Mouse (Mus musculus) heart, adult 2 months (tissue): ENCODE results near the gene Cttnbp2nl. TPM values are rescaled to one million over a fixed set of nuclear protein-coding genes. Genes with fewer than 3 reads are reported as not detected.

Experiments used
- DNase-seq, 2 experiments: peaks; one replicate each; pipeline ENCODE4 v3.0.0; 2021
- H3K27ac ChIP-seq: fragments of 200-600 bp; 2 replicates; pipeline ENCODE4 v1.8.1; 2022
- H3K27me3 ChIP-seq: fragments of 200-500 bp; 2 replicates; pipeline ENCODE4 v1.6.1; 2012; ENCODE audit warnings: mild to moderate bottlenecking, low read length, inconsistent platforms, mixed read lengths; ENCODE audit not compliant: control insufficient read depth, insufficient read depth
- H3K36me3 ChIP-seq: fragments of 200-500 bp; 2 replicates; pipeline ENCODE4 v1.6.1; 2012; ENCODE audit warnings: low read length, inconsistent platforms; ENCODE audit not compliant: control insufficient read depth, insufficient read depth
- H3K4me1 ChIP-seq: fragments of 200-500 bp; 2 replicates; pipeline ENCODE4 v1.6.1; 2011; ENCODE audit warnings: low read length; ENCODE audit not compliant: control insufficient read depth, insufficient read depth
- H3K4me3 ChIP-seq: fragments of 200-600 bp; 2 replicates; pipeline ENCODE4 v1.8.1; 2022
- H3K79me2 ChIP-seq: fragments of 200-500 bp; replicated peaks from 2 replicates; pipeline ENCODE4 v1.6.1; 2012; ENCODE audit warnings: mild to moderate bottlenecking, inconsistent platforms, low read length, moderate library complexity, mixed read lengths; ENCODE audit not compliant: control insufficient read depth, insufficient read depth
- H3K9ac ChIP-seq: fragments of 200-500 bp; 2 replicates; pipeline ENCODE4 v1.6.1; 2012; ENCODE audit warnings: low read depth, mild to moderate bottlenecking, control low read depth, inconsistent platforms, low read length, mixed read lengths
- CTCF ChIP-seq: fragments of 200-600 bp; IDR thresholded peaks from 2 replicates; pipeline ENCODE4 v1.8.1; 2022; ENCODE audit warnings: antibody characterized with exemption, mild to moderate bottlenecking, moderate library complexity
- EP300 ChIP-seq: fragments of 200-500 bp; IDR thresholded peaks from 2 replicates; pipeline ENCODE4 v1.6.1; 2011; ENCODE audit warnings: low read depth, low read length, control low read depth; ENCODE audit not compliant: insufficient read depth
- POLR2A ChIP-seq: fragments of 200-500 bp; IDR thresholded peaks from 2 replicates; pipeline ENCODE4 v1.6.1; 2011; ENCODE audit warnings: mild to moderate bottlenecking, low read depth, low read length, control low read depth; ENCODE audit not compliant: insufficient read depth
- WGBS: fragments of 180-500 bp; shearing (Covaris S2); methylation state at CpG from one replicate; pipeline ENCODE4 v1.1.7; 2018; 5-methylcytosine and 5-hydroxymethylcytosine counted together
- intact Hi-C: fragments of 180-260 bp; cut with DNase I; formaldehyde crosslinking; loops from one replicate; pipeline ENCODE4 v1.15.1; 2025
- polyA plus RNA-seq: library from polyadenylated mRNA; depleted of rRNA; stranded (reverse); fragments of >200 nt; gene quantifications from 2 replicates; pipeline ENCODE4 v1.2.3, GENCODE M21; 2012
- total RNA-seq, 2 experiments: library from RNA; stranded (reverse); gene quantifications; 2 replicates each; pipeline ENCODE4 v1.2.3; 2021

Gene Cttnbp2nl
- total and polyA plus RNA-seq, 3 experiments = 4.1 to 20.9 (median 15.3) TPM

GRCm38 (mm10) chr3:104991703-104992102 is 61.2 kb downstream of the Cttnbp2nl start:
- WGBS = 58% methylated on average over 5 of the region's 5 CpGs
- DNase-seq = peak in 1 of 2 experiments; percentile 26
- intact Hi-C loops = loop anchor here (1.0 to 5.0 kb wide), 2 partner anchors 67 to 279 kb away; no protein-coding TSS in a partner anchor

DNA sequence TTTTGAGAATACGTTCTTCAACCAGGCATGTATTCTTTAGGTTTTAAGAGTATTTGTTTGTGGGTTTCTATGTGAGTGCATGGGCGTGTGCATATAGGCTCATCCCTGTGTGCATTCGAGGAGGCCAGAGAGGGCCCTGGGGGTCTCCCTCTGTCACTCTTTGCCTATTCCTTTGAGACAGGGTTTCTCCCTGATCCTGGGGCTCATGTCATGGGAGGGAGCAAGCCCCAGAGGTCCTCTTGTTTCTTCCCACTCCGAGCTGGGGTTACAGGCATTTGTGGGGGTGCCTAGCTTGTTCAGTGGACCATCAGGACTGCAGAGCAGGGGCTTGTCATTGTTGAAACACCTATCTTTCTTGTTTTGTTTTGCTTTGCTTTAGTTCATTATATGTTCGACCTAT is 65.1 kb downstream of the Cttnbp2nl start:
- Histone ChIP-seq H3K27ac (no peak overlapping the region), H3K4me1 (peaks cover under 1% of the 10 kb centered on the region), H3K36me3 (no peaks in the 10 kb centered on the region), H3K9ac (no peak overlapping the region), H3K27me3 (no peaks in the 10 kb centered on the region), H3K79me2 (no peaks in the 10 kb centered on the region), H3K4me3 (no peak overlapping the region)
- 77% methylated on average over 5 of the region's 5 CpGs for WGBS
- intact Hi-C loops = loop anchor here (10.0 kb wide), 1 partner anchor 177 kb away; no protein-coding TSS in a partner anchor
- TF ChIP-seq CTCF (no peak), POLR2A (no peak), EP300 (no peak)
- DNase-seq = no peak

More at GRCm38 (mm10) chr3:104991703-104992102, 61.2 kb downstream of the Cttnbp2nl start:
- no peaks in the 10 kb centered on the region for H3K27me3 ChIP-seq
- no peak overlapping the region for H3K4me3 ChIP-seq
- H3K27ac ChIP-seq = no peak overlapping the region
- H3K4me1 ChIP-seq = peaks cover 8% of the 10 kb centered on the region
- no peaks in the 10 kb centered on the region for H3K36me3 ChIP-seq
- no peak overlapping the region for H3K9ac ChIP-seq
- TF ChIP-seq EP300 (no peak), CTCF (no peak), POLR2A (no peak)
- no peaks in the 10 kb centered on the region for H3K79me2 ChIP-seq

DNA sequence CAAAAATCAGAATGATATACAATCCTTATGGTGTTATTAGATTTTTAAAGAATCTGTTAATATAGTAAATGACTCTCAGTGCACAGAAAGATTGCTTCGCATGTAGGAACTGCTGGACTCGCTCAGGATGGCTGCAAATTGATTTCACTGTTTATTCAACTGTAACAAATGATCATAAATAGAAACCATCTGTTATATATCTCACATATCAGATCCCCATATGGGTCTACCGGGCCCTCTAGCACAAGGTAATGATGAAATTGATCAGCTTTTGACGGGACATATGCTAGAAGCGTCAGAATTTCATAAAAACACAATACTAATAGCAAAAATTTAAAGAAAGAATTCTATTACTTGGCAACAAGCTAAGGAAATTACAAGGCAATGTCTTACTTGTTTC is 73.2 kb downstream of the Cttnbp2nl start:
- Histone ChIP-seq H3K4me1 (no peaks in the 10 kb centered on the region), H3K79me2 (no peaks in the 10 kb centered on the region), H3K27me3 (no peaks in the 10 kb centered on the region), H3K36me3 (no peaks in the 10 kb centered on the region), H3K4me3 (no peak overlapping the region), H3K9ac (no peak overlapping the region), H3K27ac (no peak overlapping the region)
- WGBS = 82% methylated on average over 5 of the region's 5 CpGs
- intact Hi-C loops = loop anchor here (10.0 kb wide), 1 partner anchor 185 kb away; no protein-coding TSS in a partner anchor
- no peak for TF ChIP-seq POLR2A
- no peak for TF ChIP-seq CTCF
- no peak for TF ChIP-seq EP300
- no peak for DNase-seq

- peak overlapping the region; percentile 71 for H3K4me3 ChIP-seq
- 2% methylated on average over 49 of the region's 49 CpGs for WGBS
- no peaks in the 10 kb centered on the region for H3K4me1 ChIP-seq
- peak; percentile 91 to 96 for DNase-seq
- intact Hi-C loops = loop anchor here (2.0 to 5.0 kb wide), 3 partner anchors 100 to 253 kb away; partner anchors contain the start of gene Rhoc
- no peaks in the 10 kb centered on the region for H3K79me2 ChIP-seq
- H3K9ac ChIP-seq = peak overlapping the region; percentile 83
- TF ChIP-seq CTCF (peak; percentile 96), EP300 (no peak), POLR2A (no peak)
- H3K27ac ChIP-seq = peak overlapping the region; percentile 77
- no peaks in the 10 kb centered on the region for H3K27me3 ChIP-seq
- H3K36me3 ChIP-seq = no peaks in the 10 kb centered on the region
These were observed 85.2 kb downstream of the Cttnbp2nl start for GRCm38 (mm10) chr3:104967548-104968300.

DNA sequence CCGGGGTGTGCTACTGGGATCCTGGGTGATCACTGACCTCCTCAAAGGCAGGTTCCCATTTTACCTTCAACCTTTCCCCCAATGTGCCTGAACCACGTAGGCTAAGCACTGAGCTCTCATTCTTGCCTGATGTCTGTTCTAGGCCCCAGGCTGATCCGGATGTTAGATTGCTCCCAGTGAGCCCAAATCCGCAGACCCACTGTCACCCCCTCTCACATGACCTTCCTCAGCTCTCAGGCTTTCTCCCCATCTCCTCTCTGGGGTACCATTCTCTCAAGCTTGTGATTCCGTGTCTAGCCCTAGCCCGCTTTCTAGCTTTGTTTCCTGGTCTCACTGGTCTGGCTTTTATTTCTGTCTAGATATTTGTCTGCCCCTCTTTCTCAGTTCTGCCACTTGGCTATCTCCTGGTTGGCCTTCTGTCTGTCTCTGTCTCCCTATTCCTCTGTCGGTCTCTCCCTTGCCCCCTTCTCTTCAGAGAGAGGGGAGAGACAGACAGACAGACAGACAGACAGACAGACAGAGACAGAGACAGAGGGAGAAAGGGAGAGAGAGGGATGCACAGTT is 86.9 kb downstream of the Cttnbp2nl start:
- H3K27ac ChIP-seq = no peak overlapping the region
- no peak for TF ChIP-seq POLR2A
- TF ChIP-seq CTCF = no peak
- no peak for TF ChIP-seq EP300
- intact Hi-C loops = loop anchor here (5.0 kb wide), 2 partner anchors 99 to 179 kb away; partner anchors contain the start of gene Rhoc
- H3K79me2 ChIP-seq = no peaks in the 10 kb centered on the region
- WGBS = 83% methylated on average over 7 of the region's 7 CpGs
- H3K27me3 ChIP-seq = peaks cover 12% of the 10 kb centered on the region
- H3K4me1 ChIP-seq = no peaks in the 10 kb centered on the region
- no peak overlapping the region for H3K4me3 ChIP-seq
- no peaks in the 10 kb centered on the region for H3K36me3 ChIP-seq
- H3K9ac ChIP-seq = no peak overlapping the region
- no peak for DNase-seq
